Mouse (Mus musculus) brain, embryonic 14.5 days (tissue): ENCODE data around the gene Wif1. TPM values are rescaled to one million over a fixed set of nuclear protein-coding genes. Genes with fewer than 3 reads are reported as not detected.

ENCODE experiments used
- DNase-seq: peaks from one replicate; pipeline ENCODE4 v3.0.0-alpha.2; 2011; ENCODE audit warnings: low read depth
- CTCF ChIP-seq: fragments of 200-500 bp; IDR thresholded peaks from 2 replicates; pipeline ENCODE4 v1.5.1; 2012; ENCODE audit warnings: inconsistent platforms, mild to moderate bottlenecking, moderate library complexity, borderline replicate concordance; ENCODE audit not compliant: insufficient read depth, insufficient read length; ENCODE audit errors: extremely low read depth
- POLR2A ChIP-seq: fragments of 200-500 bp; IDR thresholded peaks from 2 replicates; pipeline ENCODE4 v1.6.1; 2012; ENCODE audit warnings: mild to moderate bottlenecking, inconsistent platforms, borderline replicate concordance; ENCODE audit not compliant: poor library complexity, insufficient read depth, insufficient read length, severe bottlenecking; ENCODE audit errors: extremely low read depth
- polyA plus RNA-seq: library from polyadenylated mRNA; depleted of rRNA; stranded (reverse); fragments of >200 nt; gene quantifications from 2 replicates; pipeline ENCODE4 v1.2.3, GENCODE M21; 2012

Gene Wif1
- polyA plus RNA-seq, 1 experiment = 9.3 TPM

- TF ChIP-seq POLR2A = no peak
- no peak for TF ChIP-seq CTCF
- DNase-seq = no peak
These were observed 13.7 kb downstream of the Wif1 start for GRCm38 (mm10) chr10:121047440-121047839.

- no peak for DNase-seq
- TF ChIP-seq CTCF = no peak
- TF ChIP-seq POLR2A = no peak
These were observed 18.3 kb downstream of the Wif1 start for GRCm38 (mm10) chr10:121052076-121052475.

- peak; percentile 98 for DNase-seq
- TF ChIP-seq POLR2A (no peak), CTCF (no peak)
These were observed 21.9 kb downstream of the Wif1 start for GRCm38 (mm10) chr10:121055452-121056188.

- DNase-seq = no peak
- TF ChIP-seq CTCF = no peak
- TF ChIP-seq POLR2A = no peak
These were observed 23.1 kb downstream of the Wif1 start for GRCm38 (mm10) chr10:121056823-121057222.

- no peak for DNase-seq
- no peak for TF ChIP-seq CTCF
- TF ChIP-seq POLR2A = no peak
These were observed 25.6 kb downstream of the Wif1 start for GRCm38 (mm10) chr10:121059043-121060003.

- peak; percentile 85 for DNase-seq
- no peak for TF ChIP-seq POLR2A
- no peak for TF ChIP-seq CTCF
These were observed 27.6 kb downstream of the Wif1 start for GRCm38 (mm10) chr10:121061336-121061835.

- no peak for TF ChIP-seq POLR2A
- TF ChIP-seq CTCF = no peak
These were observed 28.9 kb downstream of the Wif1 start for GRCm38 (mm10) chr10:121062704-121063103.

GRCm38 (mm10) chr10:121067416-121067951 lies 33.7 kb downstream of the Wif1 start:
- TF ChIP-seq CTCF (no peak), POLR2A (no peak)
- no peak for DNase-seq

More at GRCm38 (mm10) chr10:121062704-121063103, 28.9 kb downstream of the Wif1 start:
- DNase-seq = no peak

GRCm38 (mm10) chr10:121068003-121068402 lies 34.2 kb downstream of the Wif1 start:
- TF ChIP-seq POLR2A (no peak), CTCF (no peak)
- DNase-seq = no peak

GRCm38 (mm10) chr10:121070742-121071141 lies 37.0 kb downstream of the Wif1 start:
- no peak for DNase-seq
- TF ChIP-seq CTCF (peak; percentile 36; the same call in 1 of the 2 replicates), POLR2A (no peak)

GRCm38 (mm10) chr10:121080500-121080899 lies 46.7 kb downstream of the Wif1 start:
- no peak for DNase-seq
- no peak for TF ChIP-seq POLR2A
- no peak for TF ChIP-seq CTCF
